Mouse (Mus musculus) liver, adult 2 months (tissue): ENCODE measurements around the gene Rab31. TPM values are rescaled to one million over a fixed set of nuclear protein-coding genes. Genes with fewer than 3 reads are reported as not detected.

Experiments used
- DNase-seq: peaks from one replicate; pipeline ENCODE4 v3.0.0-alpha.2; 2011; ENCODE audit warnings: low read depth, low spot score; ENCODE audit errors: extremely low read depth
- H3K27ac ChIP-seq: fragments of 200-500 bp; replicated peaks from 2 replicates; pipeline ENCODE4 v1.5.1; 2012; ENCODE audit warnings: low read depth, mild to moderate bottlenecking, control low read depth, inconsistent platforms, low read length; ENCODE audit not compliant: insufficient read depth
- H3K27me3 ChIP-seq: fragments of 200-500 bp; 2 replicates; pipeline ENCODE4 v1.6.1; 2012; ENCODE audit warnings: mild to moderate bottlenecking, moderate library complexity, low read length, inconsistent platforms; ENCODE audit not compliant: control insufficient read depth, insufficient read depth
- H3K36me3 ChIP-seq: fragments of 200-500 bp; 2 replicates; pipeline ENCODE4 v1.6.1; 2012; ENCODE audit warnings: low read length, inconsistent platforms; ENCODE audit not compliant: control insufficient read depth, insufficient read depth
- H3K4me1 ChIP-seq: fragments of 200-500 bp; 2 replicates; pipeline ENCODE4 v1.6.1; 2011; ENCODE audit warnings: low read length; ENCODE audit not compliant: control insufficient read depth, insufficient read depth
- H3K4me3 ChIP-seq: fragments of 200-500 bp; 2 replicates; pipeline ENCODE4 v1.5.1; 2011; ENCODE audit warnings: low read depth, mild to moderate bottlenecking, control low read depth, low read length, moderate library complexity; ENCODE audit not compliant: insufficient read depth
- H3K79me2 ChIP-seq: fragments of 200-500 bp; 2 replicates; pipeline ENCODE4 v1.6.1; 2012; ENCODE audit warnings: inconsistent platforms, mild to moderate bottlenecking, low read length, moderate library complexity; ENCODE audit not compliant: control insufficient read depth, insufficient read depth
- H3K9ac ChIP-seq: fragments of 200-500 bp; 2 replicates; pipeline ENCODE4 v1.6.1; 2012; ENCODE audit warnings: low read depth, mild to moderate bottlenecking, control low read depth, inconsistent platforms, low read length
- CTCF ChIP-seq: fragments of 200-500 bp; IDR thresholded peaks from 2 replicates; pipeline ENCODE4 v1.5.1; 2011; ENCODE audit warnings: low read depth, low read length, control low read depth
- POLR2A ChIP-seq: fragments of 200-500 bp; IDR thresholded peaks from 2 replicates; pipeline ENCODE4 v1.6.1; 2011; ENCODE audit warnings: low read length, control low read depth; ENCODE audit not compliant: insufficient read depth; ENCODE audit errors: extremely low read depth
- whole genome bisulfite sequencing: fragments of 180-500 bp; shearing (Covaris S2); methylation state at CpG from one replicate; pipeline ENCODE4 v1.1.7; 2018; 5-methylcytosine and 5-hydroxymethylcytosine counted together
- polyA plus RNA-seq: library from polyadenylated mRNA; depleted of rRNA; stranded (reverse); fragments of >200 nt; gene quantifications from 2 replicates; pipeline ENCODE4 v1.2.3, GENCODE M21; 2012
- total RNA-seq: library from RNA; depleted of rRNA; stranded (reverse); fragments of >200 nt; gene quantifications from 2 replicates; pipeline ENCODE4 v1.2.3, GENCODE M21; 2014

Gene Rab31
- total and polyA plus RNA-seq, 2 experiments, result 3.5 to 5.4 TPM

DNA sequence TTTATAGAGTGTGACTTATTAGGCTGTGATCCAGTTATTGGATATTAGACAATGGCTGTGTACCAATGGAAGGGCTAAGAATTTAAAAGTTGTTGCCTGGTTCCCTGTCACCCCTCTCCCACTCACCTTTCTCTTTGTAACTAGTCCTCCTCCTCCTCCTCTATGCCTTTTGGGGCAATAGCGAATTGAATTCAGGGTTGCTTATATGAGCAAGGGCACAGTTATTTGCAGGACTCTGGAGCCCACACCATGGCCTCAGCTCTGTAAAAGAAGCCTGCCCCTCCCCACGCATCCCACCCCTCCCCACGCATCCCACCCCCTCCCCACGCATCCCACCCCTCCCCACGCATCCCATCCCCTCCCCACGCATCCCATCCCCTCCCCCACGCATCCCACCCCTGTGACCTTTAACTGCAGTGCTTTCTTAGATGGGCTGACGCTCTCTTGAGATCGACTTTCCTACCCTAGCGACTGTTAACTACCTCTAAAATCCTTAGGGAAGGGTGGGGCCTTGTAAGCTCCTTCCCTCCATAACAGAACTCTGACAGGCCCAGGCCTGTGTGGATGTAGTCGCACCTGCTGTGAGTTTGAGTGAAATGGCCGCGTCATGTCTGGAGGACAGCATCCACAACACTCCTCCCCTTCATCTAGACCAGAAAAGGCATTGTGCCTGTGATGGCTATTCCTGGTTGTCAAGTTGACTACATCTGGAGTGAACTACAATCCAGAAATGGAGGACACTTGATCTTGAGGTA lies 21.7 kb upstream of the Rab31 start:
- WGBS, result 96% methylated on average over 13 of the region's 13 CpGs
- H3K27ac ChIP-seq, result no peak overlapping the region
- H3K4me1 ChIP-seq, result no peaks in the 10 kb centered on the region; the same call in 1 of the 2 replicates
- no peak for DNase-seq
- peaks cover 51% of the 10 kb centered on the region for H3K79me2 ChIP-seq
- no peak overlapping the region for H3K9ac ChIP-seq
- TF ChIP-seq POLR2A, result no peak
- TF ChIP-seq CTCF, result no peak
- no peaks in the 10 kb centered on the region for H3K27me3 ChIP-seq
- H3K36me3 ChIP-seq, result no peaks in the 10 kb centered on the region
- no peak overlapping the region for H3K4me3 ChIP-seq

DNA sequence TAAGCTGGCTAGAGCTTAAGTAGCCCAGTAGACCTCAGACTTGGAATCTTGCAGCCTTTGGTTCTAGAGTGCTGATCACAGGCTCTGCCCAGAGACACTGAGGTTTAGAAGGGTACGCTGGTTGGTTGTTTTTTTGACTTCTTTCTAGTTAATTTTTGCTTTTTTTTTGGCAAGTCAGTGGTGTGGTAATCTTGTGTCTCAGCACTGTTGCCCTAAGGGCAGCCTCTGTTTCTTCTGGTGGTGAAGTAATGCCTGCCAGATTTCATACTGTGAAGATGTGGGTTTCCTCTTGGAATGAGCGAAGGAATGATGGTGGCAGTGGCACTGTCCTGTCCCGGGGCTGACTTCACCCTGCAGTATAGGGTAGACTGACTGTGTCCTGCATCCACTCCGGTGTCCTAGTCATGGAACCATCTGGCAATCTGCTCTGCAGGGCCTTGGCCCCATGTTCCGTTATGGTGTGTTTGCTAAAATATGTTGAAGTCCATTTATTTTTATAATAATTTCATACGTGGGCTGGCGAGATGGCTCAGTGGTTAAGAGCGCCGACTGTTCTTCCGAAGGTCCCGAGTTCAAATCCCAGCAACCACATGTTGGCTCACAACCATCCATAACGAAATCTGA lies 20.9 kb upstream of the Rab31 start:
- H3K27me3 ChIP-seq, result no peaks in the 10 kb centered on the region
- H3K79me2 ChIP-seq, result peaks cover 56% of the 10 kb centered on the region
- no peaks in the 10 kb centered on the region; the same call in 1 of the 2 replicates for H3K4me1 ChIP-seq
- no peak overlapping the region for H3K9ac ChIP-seq
- DNase-seq, result no peak
- no peak overlapping the region for H3K4me3 ChIP-seq
- no peak overlapping the region for H3K27ac ChIP-seq
- WGBS, result 87% methylated on average over 12 of the region's 12 CpGs
- no peak for TF ChIP-seq POLR2A
- TF ChIP-seq CTCF, result no peak
- no peaks in the 10 kb centered on the region for H3K36me3 ChIP-seq

DNA sequence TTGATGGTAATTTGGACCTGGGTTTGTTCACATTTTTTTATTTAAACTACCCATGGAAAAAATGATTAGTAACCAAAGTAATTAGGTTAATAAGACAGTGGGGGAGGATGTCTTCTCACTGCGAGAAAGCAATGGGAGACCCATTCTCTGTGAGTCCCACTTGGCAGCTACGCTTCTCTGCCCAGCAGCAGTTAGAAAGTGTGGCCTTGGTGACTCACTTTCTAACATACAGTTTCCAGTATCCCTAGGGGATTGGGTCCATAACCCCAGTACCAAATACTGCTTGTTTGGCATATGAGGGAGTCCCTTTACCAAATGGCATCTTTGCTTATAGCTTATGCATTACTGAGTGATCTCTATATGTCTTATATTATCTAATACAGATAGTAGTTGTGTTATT lies 18.6 kb upstream of the Rab31 start:
- Histone ChIP-seq H3K4me3 (no peak overlapping the region), H3K4me1 (peaks cover 2% of the 10 kb centered on the region; the same call in 1 of the 2 replicates), H3K27me3 (no peaks in the 10 kb centered on the region), H3K79me2 (peaks cover 62% of the 10 kb centered on the region), H3K9ac (no peak overlapping the region), H3K36me3 (no peaks in the 10 kb centered on the region), H3K27ac (no peak overlapping the region)
- TF ChIP-seq POLR2A (no peak), CTCF (no peak)
- WGBS, result 98% methylated on average over 2 of the region's 2 CpGs
- DNase-seq, result no peak

DNA sequence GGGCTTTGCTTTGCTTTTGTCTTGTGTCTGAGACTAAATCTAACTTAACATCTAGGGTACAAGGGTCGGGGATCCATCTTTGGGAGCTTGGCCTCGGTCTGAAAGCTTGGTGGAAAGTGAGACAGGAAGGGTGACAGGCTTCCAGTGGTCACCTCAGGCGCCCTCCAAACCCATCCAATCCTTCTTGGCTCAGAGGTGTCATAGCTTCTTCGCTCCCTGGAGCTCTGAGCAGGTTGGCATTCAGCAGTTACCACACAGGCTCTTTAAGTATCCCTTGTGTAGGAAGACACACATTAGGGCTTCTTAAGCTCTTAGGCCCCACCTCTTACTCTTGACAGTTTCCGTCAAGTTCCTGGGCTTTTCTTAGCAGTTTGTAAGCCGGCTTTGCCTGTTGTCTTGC lies 17.0 kb upstream of the Rab31 start:
- 89% methylated on average over 6 of the region's 6 CpGs for WGBS

DNA sequence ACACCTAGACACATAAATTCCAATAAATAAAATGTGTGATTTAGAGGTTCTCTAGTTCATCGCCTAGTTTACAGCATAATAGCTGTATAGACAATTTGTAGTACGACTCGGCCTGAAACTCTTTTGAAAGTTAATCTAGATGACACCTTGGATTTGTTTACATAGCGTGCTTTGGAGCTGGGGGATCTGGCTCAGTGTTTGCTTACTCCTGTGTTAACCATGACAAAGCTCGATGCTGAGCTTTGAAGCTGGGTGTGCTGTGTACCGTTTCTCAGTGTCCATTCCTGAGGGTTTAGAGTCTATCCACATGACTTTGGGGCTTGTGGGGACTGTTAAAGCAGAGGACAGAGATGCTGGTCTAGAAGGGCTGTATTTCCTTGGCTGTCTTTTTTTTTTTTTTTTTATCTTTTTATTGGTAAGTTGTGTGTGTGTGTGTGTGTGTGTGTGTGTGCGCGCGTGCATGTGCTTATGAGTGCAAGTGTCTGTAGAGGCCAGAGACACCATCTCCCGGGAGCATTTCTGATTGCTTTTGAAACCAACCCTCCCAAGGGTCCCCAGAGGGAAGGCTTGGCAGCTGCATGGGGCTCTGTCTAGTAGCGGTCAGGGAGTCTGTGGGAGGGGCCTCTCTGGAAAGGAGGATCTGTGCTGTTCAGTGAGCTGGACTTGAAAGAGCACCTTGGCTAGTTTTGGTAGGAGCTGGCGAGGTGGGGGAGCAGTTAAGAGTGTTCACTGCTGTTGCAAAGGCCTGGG lies 16.2 kb upstream of the Rab31 start:
- no peak for TF ChIP-seq POLR2A
- TF ChIP-seq CTCF, result no peak
- H3K27ac ChIP-seq, result no peak overlapping the region
- DNase-seq, result peak; percentile 36

More for the DNA sequence above, 17.0 kb upstream of the Rab31 start:
- no peak overlapping the region for H3K4me3 ChIP-seq
- H3K9ac ChIP-seq, result no peak overlapping the region
- no peak for TF ChIP-seq POLR2A
- TF ChIP-seq CTCF, result no peak
- peaks cover 4% of the 10 kb centered on the region; the same call in 1 of the 2 replicates for H3K4me1 ChIP-seq
- peaks cover 54% of the 10 kb centered on the region for H3K79me2 ChIP-seq
- H3K36me3 ChIP-seq, result no peaks in the 10 kb centered on the region
- no peak for DNase-seq
- H3K27me3 ChIP-seq, result no peaks in the 10 kb centered on the region
- no peak overlapping the region for H3K27ac ChIP-seq

More for the DNA sequence above, 16.2 kb upstream of the Rab31 start:
- Histone ChIP-seq H3K36me3 (no peaks in the 10 kb centered on the region), H3K9ac (no peak overlapping the region), H3K79me2 (peaks cover 50% of the 10 kb centered on the region), H3K27me3 (no peaks in the 10 kb centered on the region), H3K4me1 (peaks cover 7% of the 10 kb centered on the region; the same call in 1 of the 2 replicates), H3K4me3 (no peak overlapping the region)
- WGBS, result 59% methylated on average over 12 of the region's 12 CpGs
